Mouse (Mus musculus): Measurements from ENCODE around the gene Atp5mpl.

- no peak for TF ChIP-seq EP300 (IDR thresholded peaks at IDR 0.05; ENCODE audit: insufficient read depth, low read depth, low read length)
- TF ChIP-seq CTCF (IDR thresholded peaks at IDR 0.05; ENCODE audit: low read depth, low read length), result no peak
These were observed 16.3 kb downstream of the Atp5mpl start for GRCm38 (mm10) chr12:111950486-111950885.
